Mouse (Mus musculus) right cerebral cortex, postnatal 36 days (tissue): ENCODE results near the gene Ier2.

Source experiments
- DNase-seq, 2 experiments: peaks; one replicate each; pipeline ENCODE4 v3.0.0; 2022; ENCODE audit warnings: low spot score in 2 of 2, mixed read lengths in 1 of 2

The Ier2 gene

DNA sequence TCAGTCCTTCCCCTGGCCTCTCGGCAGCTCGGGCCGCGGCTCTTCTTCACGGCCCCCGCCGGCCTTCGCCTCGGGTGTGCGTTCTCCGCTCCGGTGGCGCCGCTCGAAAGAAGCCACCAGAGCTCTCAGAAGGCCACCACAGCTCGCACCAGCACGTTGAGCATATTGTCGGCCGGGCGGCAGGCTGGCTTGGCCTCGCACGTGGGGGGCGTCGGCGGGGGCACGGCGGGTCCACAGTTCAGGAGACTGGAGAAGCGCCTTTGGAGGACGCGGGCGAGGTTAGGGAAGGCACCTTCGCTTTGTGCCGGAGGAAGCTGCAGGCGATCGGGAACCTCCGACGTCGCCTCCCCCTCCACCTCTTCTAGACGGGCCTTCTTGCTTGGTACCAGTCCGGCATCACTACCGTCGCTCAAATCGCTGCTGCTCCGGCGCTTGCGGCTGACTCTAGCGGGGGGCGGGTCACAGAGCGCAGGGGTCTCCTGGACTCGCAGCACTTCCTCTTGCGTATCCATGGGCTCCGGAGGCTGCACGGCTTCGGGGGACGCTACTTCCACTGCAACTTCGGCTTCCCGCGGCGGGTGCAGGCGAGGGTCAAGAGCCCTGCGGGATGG lies 586 bp downstream of the Ier2 start:
- no peak for DNase-seq

- DNase-seq = no peak
Observed at GRCm38 (mm10) chr8:84661458-84661871, 1.2 kb downstream of the Ier2 start.

GRCm38 (mm10) chr8:84660819-84661457 lies 1.7 kb downstream of the Ier2 start:
- DNase-seq = no peak

DNA sequence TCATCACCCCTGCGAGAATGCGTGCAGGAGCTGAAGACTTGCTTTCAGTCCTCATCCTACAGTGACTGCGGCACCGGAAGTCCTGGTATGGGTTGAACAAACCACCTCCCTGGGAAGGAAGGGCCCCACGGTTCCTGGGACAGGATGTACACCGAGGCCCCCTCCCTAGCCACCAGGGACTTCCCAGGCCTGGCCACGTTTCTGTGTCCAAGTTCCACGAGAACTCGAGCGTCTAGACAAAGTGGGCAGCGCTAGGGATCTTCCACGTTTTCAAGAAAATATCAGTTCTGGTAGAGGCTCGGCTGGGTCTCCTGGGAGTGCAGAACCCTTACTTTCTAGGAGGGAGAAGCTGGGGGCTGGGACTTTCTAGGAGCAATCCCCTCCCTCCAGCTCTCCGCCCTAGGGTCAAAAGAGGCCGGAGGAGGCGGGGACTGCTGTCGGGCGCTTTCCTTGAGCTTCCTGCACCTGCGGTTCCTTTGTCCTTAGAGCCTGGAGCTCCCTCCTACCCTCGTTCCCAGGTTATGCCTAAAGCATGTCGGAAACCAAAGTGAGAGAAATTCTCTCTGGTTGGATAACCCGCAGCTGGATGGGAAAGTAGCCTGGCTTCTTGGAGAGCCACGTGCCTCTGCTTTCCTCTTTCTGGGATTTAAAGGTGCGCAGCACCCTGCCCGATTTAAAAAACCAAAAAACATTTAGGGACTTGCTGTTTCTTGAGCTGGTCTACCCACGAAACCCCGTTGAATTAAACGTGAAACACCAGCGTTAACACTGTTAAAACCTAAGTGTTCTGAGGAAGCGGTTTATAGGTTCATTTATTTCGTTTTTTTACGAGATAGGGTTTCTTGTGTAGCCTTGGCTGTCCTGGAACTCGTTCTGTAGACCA lies 2.5 kb downstream of the Ier2 start:
- DNase-seq = no peak

GRCm38 (mm10) chr8:84658951-84659350 lies 3.7 kb downstream of the Ier2 start:
- DNase-seq = no peak

DNA sequence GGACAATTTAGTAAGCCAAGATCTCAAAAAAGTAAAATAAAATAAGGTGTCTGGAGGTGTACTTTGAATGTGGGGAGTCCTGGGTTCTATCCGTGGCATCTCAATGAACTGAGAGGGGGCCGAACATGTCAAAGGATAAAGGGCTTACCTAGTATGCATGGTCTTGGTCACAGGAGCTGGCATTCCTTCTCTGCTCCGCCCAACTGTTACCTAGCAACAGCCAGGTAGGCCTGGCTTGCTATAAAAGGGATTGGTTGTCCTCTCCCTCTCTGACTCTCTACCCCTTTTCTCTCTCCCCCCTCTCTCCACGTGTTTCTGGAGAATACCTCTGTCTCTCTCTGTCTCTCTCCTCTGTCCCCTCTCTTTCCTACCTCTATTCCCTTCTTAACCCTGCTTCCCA lies 5.0 kb downstream of the Ier2 start:
- DNase-seq = no peak

DNA sequence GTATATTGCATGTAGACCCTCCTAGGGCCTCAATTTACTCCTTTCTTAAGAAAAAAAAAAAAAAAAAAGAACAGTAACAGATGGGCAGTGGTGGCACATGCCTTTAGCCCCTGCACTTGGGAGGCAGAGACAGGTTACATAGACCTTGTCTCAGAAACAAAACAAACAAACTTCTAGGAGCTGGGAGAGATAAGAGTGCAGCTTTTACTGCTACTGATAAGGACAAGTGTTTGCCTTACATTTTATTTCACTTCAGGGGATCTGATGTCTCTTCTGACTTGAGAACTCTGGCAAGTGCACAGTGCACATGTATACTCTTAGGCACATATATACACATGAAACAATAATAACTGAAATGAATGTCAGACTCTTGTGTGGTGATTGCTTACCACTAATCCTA lies 5.4 kb downstream of the Ier2 start:
- DNase-seq = no peak

GRCm38 (mm10) chr8:84656641-84657126 lies 6.0 kb downstream of the Ier2 start:
- no peak for DNase-seq

GRCm38 (mm10) chr8:84656191-84656525 lies 6.5 kb downstream of the Ier2 start:
- no peak for DNase-seq

- DNase-seq = no peak
Observed at GRCm38 (mm10) chr8:84655336-84656190, 7.1 kb downstream of the Ier2 start.

DNA sequence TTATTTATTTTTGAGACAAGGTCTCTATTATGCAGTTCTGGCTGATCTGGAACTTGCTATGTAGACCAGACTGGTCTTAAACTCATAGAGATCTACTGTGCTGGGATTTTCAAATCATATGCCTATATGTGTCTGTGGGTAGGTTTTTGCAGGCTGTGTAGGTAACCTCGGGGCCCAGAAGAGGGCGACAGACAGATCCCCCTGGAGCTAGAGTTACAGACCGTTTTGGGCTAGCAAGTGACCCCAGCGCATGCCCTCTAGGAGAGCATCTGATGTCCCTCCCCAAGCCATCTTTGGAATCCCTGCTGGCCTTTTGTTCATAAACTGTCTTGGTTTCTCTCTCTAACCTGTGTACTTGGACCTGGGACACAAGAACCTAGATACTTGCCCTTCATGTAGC lies 8.1 kb downstream of the Ier2 start:
- DNase-seq = no peak

DNA sequence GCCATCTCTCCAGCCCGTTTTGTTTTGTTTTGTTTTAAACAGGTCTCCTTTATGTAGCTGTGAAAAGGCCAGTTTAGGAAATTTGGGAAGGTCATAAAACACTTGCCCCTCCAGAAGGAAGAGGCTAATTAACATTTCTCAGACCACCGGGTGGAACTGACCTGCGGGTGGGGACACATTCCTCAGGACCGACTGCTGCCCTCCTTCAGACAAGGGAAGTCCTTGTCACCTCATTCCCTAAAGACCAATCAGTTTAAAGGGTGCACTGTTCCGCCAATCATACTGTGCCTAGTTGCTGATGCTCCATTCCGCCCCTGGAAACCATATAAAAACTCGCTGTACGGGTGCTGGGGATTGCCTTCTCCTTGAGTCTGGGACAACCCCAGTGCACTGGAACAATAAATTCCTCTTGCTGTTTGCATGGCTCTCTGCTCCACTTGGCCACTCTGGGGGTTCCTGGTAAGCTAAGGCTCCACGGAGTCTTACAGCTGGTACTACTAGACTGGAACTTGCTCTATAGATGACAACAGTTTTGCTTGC lies 9.5 kb downstream of the Ier2 start:
- no peak for DNase-seq

DNA sequence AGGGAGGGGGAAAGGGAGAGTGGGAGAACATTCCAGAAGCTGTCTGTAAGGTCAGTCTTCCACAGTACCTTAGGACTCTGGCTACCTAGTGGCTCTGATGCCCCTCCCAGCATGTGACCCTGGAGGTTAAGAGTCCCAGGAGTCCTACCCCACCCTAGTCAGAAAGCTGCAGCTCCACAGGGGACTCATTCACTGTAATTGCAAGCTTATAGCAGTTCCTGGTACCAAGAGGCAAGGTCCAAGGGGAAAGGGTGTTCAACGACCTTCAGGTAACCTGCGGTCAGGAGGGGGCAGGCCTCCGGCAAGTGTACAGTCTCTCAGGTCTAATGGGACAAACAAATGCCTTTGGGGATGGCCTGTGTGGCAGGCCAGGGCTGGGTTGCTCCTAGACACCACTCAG lies 12.4 kb downstream of the Ier2 start:
- DNase-seq = no peak

GRCm38 (mm10) chr8:84647461-84647901 lies 15.2 kb downstream of the Ier2 start:
- DNase-seq = no peak

GRCm38 (mm10) chr8:84646800-84647199 lies 15.9 kb downstream of the Ier2 start:
- DNase-seq = no peak

DNA sequence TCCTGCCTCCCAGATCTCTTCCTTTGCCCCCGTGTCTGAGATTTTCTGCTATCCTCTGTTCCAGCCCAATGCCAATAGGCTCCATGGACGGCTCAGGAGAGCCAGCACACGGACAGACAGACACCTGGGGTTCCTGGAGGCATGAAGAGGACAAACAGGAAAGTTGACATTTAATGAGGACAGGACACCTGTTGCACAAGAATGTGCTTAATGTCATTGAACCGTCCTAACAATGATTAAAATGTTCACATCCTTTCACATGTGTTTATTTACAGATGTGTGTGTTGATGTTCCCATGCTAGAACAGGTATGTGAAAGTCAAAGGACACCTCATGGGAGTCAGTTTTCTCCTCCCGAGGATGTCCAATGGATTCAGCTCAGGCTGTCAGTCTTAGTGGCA lies 19.6 kb downstream of the Ier2 start:
- no peak for DNase-seq

- DNase-seq = no peak
Observed at GRCm38 (mm10) chr8:84641578-84642361, 20.9 kb downstream of the Ier2 start.

DNA sequence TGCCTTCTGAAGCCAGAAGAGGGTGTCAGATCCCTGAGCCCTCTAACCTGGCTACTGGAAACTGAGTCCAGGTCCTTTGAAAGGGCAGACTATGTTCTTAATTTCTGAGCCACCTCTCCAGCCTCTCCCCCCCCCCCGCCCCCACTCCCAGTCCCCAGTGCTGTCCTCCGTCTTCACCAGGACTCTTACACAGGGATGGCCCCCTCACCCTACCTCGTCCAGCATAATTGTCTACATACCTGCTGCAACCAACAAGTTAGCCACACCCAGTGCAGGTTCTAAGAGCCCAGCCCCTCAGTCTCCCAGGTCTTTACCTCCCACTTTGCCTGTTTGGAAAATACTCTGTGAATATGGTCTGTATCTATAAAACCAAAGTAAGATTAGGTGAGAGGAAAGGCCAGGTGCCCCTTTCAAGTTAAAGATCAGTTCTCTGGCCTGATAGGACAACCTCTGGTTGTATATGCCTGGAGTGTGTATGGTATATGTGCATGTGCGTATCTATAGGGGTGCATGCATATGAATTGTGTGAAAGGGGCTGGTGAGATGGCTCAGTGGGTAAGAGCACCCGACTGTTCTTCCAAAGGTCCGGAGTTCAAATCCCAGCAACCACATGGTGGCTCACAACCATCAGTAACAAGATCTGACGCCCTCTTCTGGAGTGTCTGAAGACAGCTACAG lies 21.9 kb downstream of the Ier2 start:
- DNase-seq = no peak

DNA sequence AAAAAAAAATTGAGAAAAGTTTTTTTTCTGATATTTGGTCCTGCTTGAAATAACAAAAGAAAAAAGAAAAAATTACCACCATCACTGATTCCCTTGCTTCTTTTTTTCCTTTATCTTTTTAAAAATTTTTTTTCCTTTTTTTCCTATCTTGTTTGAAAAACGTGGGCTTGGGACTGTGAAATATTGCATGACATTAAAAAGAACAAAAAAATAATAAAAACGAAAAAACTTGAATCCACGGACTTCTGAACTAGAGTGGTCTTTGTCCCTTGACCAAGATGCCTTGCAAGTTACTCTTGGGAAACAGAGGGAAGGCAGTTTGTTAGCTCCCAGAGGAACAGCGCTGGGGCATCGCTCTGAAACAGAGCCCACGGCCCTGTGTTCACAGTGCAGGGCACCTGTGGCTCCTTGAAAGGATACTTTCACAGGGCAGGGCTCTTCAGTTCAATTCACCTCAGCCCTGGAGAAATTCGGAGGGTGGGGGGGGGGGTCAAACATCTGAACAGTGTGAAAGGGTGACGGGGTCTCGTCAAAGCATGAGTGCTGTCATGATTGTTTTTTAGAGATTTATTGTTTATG lies 22.6 kb downstream of the Ier2 start:
- no peak for DNase-seq
